Mouse (Mus musculus) C2C12 (cell line): Measurements from ENCODE around the gene Fem1b.
A peak's percentile ranks its signal among the peaks of the same experiment; 100 is the strongest.

Source experiments
- CEBPB ChIP-seq: IDR thresholded peaks from one replicate; pipeline ENCODE4 v1.6.1; 2011; ENCODE audit warnings: low read depth, mild to moderate bottlenecking, control low read depth, moderate library complexity
- CTCF ChIP-seq: IDR thresholded peaks from one replicate; pipeline ENCODE4 v1.5.1; 2011; ENCODE audit not compliant: control insufficient read depth, insufficient read depth, insufficient read length
- MAX ChIP-seq: IDR thresholded peaks from one replicate; pipeline ENCODE4 v1.6.1; 2011; ENCODE audit warnings: mild to moderate bottlenecking, control low read depth
- USF1 ChIP-seq: IDR thresholded peaks from one replicate; pipeline ENCODE4 v1.6.1; 2011; ENCODE audit warnings: low read depth, mild to moderate bottlenecking, control low read depth, moderate library complexity

GRCm38 (mm10) chr9:62810543-62811515, 905 bp downstream of the Fem1b start:
- TF ChIP-seq USF1: no peak
- TF ChIP-seq CTCF: peak; percentile 0
- no peak for TF ChIP-seq CEBPB
- TF ChIP-seq MAX: no peak
